Mouse (Mus musculus): ENCODE data around the gene Nkd1.
A peak's percentile ranks its signal among the peaks of the same experiment; 100 is the strongest.

Nkd1 gene

DNA sequence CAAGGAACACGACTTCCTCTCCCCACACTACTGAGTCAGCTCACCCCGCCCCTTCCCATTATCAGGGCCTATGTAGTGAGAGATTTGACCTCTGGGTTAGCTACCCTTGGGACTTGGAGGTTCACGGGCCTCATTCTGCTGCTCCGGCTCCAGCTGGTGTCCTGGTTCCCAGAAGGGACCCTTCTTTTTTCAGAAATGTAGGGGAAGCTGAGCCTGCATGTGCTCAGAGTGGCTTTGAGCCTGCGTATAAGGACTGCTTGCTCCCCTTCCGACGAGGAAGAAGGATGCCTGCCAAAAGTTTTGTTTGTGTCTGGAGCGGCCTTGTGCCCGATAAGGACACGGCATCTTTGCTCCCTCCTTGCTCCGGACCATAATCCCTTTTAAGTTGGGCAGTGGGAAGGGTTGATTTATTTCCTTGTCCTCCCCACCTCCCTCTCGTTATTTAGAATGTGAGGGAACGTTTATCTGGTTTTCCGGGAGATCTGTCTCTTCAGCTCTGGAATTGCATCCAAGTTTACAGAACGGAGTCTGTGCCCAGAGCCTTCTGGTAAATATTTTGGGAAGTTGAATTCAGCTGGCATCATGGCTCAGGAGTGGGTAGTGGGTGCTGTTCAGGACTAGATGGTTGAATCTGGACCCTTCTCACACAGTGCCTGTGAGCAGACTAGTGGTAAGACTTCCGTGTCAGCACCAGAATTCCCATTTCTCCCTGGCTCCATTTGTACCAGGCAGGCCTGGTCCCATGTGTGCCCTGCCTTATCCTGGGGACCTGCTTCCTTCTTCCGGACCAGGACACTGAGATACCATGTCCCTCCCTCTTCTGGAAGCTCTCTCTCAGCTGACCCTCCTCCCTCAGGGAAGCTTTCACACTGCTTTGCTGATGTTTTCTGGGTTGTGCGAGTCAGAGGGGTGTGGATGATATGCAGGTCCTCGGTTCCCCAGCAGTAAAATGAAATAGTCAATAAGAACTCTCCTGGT, 17.1 kb downstream of the Nkd1 start:
- peak in 1 of 2 experiments; percentile 42 for DNase-seq (ENCODE audit: low spot score in 2 of 2)

DNA sequence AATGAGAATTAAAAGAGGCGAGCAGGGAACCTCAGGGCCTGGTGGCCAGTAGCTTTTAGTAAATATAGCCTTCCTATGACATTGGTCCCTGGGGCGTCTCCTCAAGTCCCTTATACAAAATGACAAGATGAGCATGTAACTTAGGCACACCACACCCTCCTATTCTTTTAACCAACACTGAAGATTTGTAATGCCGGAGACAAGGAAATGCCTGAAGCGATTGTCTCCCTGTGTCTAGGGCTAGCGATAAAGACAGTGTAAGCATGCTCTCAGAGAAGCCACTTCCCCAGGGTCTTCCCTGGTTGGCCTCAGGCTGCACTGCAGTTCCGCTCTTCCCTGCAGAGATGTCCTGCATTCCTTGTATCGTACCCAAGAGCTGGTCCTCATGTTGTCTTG, 17.8 kb downstream of the Nkd1 start:
- DNase-seq (ENCODE audit: low spot score in 2 of 2) = no peak

- no peak for DNase-seq (ENCODE audit: low spot score in 2 of 2)
These were observed 18.8 kb downstream of the Nkd1 start for GRCm38 (mm10) chr8:88539963-88540362.

GRCm38 (mm10) chr8:88542596-88543213, 21.6 kb downstream of the Nkd1 start:
- no peak for DNase-seq (ENCODE audit: low spot score in 2 of 2)

- DNase-seq (ENCODE audit: low spot score in 2 of 2) = peak in 1 of 2 experiments; percentile 58
These were observed 23.5 kb downstream of the Nkd1 start for GRCm38 (mm10) chr8:88544677-88545076.

DNA sequence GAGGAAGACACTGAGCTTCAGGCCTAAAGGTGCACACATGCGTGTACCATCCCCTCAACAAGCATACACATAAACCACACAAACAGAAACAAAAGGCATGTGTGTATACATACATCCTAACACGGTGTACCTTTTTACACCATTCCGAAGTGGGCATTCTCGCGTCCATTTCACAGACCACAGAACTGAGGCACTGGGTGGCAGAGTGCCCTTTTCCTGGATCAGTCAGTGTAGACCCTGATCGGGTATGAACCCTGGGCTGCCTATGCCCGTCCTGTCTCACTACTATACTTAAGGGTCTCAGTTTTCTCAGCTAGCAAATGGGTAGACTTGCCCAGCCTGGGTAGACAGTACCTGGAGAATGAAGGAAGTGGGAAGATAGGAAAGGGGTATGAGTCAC, 24.3 kb downstream of the Nkd1 start:
- no peak for DNase-seq (ENCODE audit: low spot score in 2 of 2)

DNA sequence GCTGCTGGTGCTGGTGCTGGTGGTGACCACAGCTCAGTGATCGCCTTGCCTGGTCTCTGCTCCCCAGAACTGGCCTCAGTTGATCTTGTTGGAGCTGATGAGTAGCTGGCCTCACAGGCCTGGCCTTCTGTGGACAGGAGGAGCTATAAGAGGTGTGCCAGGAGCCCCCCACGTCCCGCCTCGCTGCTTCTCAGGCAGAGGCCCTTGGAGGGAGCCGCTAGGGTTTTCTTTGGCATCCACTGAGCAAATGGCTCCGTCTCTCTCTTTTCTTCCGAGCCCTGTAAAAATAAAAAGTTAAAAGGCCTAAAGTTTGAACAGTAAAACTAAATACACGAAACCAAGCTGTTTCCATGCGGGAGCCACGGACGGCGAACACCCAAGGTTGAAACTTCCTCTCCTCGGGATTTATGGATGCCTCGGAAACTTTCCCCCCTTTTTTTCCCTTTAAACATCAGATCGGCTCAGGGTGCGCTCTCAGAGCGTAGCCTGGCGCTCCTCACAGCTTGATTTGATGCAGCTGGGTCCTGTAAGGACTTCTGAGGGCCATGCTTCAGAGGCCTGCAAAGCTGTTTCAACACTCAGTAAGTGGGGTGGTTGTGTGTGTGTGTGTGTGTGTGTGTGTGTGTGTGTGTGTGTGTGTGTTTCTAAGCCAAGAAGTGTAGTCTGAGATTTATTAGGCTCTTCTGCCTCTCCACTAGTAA, 25.0 kb downstream of the Nkd1 start:
- peak; percentile 47 to 62 for DNase-seq (ENCODE audit: low spot score in 2 of 2)

GRCm38 (mm10) chr8:88555669-88556068, 34.5 kb downstream of the Nkd1 start:
- DNase-seq (ENCODE audit: low spot score in 2 of 2) = peak; percentile 74 to 81

- DNase-seq (ENCODE audit: low spot score in 2 of 2) = no peak
These were observed 38.9 kb downstream of the Nkd1 start for GRCm38 (mm10) chr8:88559985-88560473.

- DNase-seq (ENCODE audit: low spot score in 2 of 2) = no peak
These were observed 40.2 kb downstream of the Nkd1 start for GRCm38 (mm10) chr8:88561402-88561801.

GRCm38 (mm10) chr8:88564256-88564903, 43.2 kb downstream of the Nkd1 start:
- no peak for DNase-seq (ENCODE audit: low spot score in 2 of 2)

- no peak for DNase-seq (ENCODE audit: low spot score in 2 of 2)
These were observed 45.0 kb downstream of the Nkd1 start for GRCm38 (mm10) chr8:88566119-88566518.

DNA sequence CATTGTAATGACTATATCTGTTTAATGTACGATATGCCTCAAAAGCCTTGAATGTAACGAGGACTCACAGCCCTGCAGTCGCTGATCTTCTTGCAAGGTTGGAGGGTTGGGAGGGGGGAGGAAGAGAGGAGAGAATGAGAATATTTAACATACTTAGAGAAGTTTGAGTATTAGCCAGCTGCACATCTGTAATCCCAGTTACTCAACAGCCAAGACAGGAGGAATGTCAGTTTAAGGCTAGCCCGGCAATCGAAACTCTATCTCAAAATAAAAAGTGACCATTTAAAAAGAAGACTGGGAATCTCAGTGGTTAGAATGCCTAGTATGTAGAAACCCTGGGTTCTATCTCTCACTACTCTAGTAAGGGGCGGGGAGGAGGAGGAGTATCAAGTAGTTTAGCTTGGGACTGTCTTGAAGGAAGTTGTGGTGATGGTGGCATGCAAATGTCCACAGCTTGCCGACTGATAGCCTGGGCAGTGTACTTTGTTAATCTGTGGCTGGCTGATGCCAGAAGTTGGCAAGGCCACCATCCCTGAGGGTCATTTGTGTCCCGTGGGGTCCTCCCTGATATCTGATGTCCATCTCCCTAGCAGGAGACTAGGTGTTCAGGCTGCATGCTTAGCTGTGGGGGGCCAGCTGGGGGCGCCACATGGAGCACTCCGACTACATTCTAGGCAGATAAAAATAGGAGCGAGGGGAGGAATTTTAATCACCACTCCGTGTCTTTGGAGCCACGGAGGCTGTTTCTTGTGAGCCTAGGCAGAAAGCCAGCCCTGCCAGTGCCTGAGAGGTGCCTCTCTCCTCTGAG, 46.4 kb downstream of the Nkd1 start:
- no peak for DNase-seq (ENCODE audit: low spot score in 2 of 2)

DNA sequence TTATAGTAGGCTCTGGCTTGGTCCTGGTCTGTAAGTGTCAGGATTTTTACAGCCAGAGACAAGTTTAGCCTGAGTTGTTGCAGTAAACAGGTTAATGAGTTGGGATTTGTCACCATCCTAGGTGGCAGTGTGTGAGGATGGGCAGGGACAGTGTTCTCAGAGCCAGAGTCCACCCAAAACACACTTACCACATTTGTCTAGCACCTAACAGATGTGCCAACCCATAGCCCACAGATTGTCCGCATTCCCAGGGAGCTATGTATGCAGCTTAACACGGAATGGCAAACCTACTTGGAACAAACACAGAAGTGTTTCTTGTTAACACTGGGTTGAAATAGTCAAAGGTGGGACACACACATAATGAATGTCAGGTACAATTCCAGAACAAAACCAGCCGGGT, 47.1 kb downstream of the Nkd1 start:
- no peak for DNase-seq (ENCODE audit: low spot score in 2 of 2)

DNA sequence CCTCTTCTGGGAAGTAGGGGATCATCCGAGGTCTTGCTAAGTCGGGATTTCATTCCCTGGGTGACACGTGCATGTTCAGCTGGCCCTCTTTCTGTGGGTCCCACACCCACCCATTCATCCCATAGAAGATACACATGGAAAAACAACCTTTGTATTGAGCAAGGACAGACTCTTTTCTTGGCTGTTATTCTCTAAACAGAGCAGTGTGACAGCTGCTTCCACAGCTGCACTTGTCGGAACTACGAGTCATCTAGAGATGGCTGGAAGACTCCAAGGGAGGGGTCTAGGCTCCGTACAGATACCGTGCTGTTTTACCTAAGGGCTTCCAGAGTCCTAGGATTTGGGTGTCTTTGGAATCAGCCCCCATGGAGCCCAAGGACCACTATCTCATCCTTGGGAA, 48.2 kb downstream of the Nkd1 start:
- DNase-seq (ENCODE audit: low spot score in 2 of 2) = no peak

- DNase-seq (ENCODE audit: low spot score in 2 of 2) = peak in 1 of 2 experiments; percentile 47
These were observed 49.3 kb downstream of the Nkd1 start for GRCm38 (mm10) chr8:88570293-88570998.

GRCm38 (mm10) chr8:88571434-88572184, 50.5 kb downstream of the Nkd1 start:
- DNase-seq (ENCODE audit: low spot score in 2 of 2) = peak in 1 of 2 experiments; percentile 41

DNA sequence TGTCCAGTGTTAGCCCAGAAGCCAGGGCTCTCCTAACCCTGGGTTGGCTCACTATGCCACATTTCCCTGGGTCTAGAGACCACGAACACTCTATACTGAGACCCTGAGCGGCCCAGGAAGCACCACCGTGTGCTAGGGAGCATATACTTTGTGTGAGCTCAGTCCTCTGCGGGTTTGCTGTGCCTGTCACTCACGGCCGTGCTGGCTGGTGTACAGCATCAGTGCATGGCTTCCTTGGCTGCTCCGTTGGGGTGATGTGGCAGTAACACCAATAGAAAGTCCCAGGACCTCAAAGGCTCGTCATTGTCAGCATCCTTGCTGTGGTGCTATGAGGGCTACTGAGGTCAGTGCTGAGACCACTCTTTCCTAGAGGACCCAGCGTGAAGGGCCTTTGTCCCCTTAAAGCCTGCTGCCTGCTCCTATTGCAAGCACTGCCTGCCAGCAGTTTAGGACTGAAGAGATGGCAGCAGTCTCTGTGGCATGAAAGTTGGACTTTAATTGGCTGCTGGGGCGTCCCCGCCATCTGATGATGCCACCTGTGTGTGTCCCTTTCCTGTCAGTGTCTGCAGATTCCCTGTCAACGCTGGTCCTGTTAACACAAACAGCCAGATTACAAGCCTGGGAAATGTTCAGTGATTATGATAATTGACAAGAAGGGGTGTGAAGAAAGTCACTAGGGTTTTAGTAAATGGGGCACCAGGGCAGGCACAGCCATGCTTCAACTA, 51.2 kb downstream of the Nkd1 start:
- no peak for DNase-seq (ENCODE audit: low spot score in 2 of 2)

All from urinary bladder, postnatal 4 days (tissue).